Mouse (Mus musculus): Measurements from ENCODE around the gene Nsa2. TPM values are rescaled to one million over a fixed set of nuclear protein-coding genes. Genes with fewer than 3 reads are reported as not detected.
A peak's percentile ranks its signal among the peaks of the same experiment; 100 is the strongest.

The Nsa2 gene
- 30.4 and 30.5 TPM in 2 replicates for polyA plus RNA-seq (2015; fragmentation: Nextera tagmentation; extraction: Ambion mirVana)

- no peaks in the 10 kb centered on the region for H3K9me3 ChIP-seq (ENCODE audit: low read length)
- H3K9ac ChIP-seq (replicated peaks) = peak within 1 kb of the TSS; percentile 95
- H3K4me2 ChIP-seq (ENCODE audit: low read depth, low read length) = peak within 1 kb of the TSS; percentile 72
- ATAC-seq (peak; percentile 99), DNase-seq (peak; percentile 90)
- peak within 1 kb of the TSS; percentile 96 for H3K4me3 ChIP-seq (ENCODE audit: low read depth, low read length)
- peak within 1 kb of the TSS; percentile 96 for H3K27ac ChIP-seq (ENCODE audit: low read depth)
- H3K36me3 ChIP-seq (replicated peaks; ENCODE audit: insufficient read depth, low read length) = peaks cover 15% of the 10 kb centered on the region
- H3K4me1 ChIP-seq (ENCODE audit: insufficient read depth) = peaks cover 6% of the 10 kb centered on the region
- WGBS (ENCODE audit: insufficient replicate concordance) = under 1% methylated on average over 57 of the region's 57 CpGs
- TF ChIP-seq EP300 (IDR thresholded peaks at IDR 0.05; ENCODE audit: low read depth) (peak; percentile 24; the same call in 1 of the 2 replicates), CTCF (IDR thresholded peaks at IDR 0.05; ENCODE audit: low read depth) (no peak)
- no peaks in the 10 kb centered on the region for H3K27me3 ChIP-seq (ENCODE audit: insufficient read depth, low read length)
These were observed at the start of gene Nsa2, which contains the start of gene Gfm2 for GRCm38 (mm10) chr13:97137466-97138400. TSS of gene Nsa2 (minus strand) at chr13:97137937. TSS of gene Gfm2 (plus strand) at chr13:97137937.

- no peaks in the 10 kb centered on the region for H3K27me3 ChIP-seq (ENCODE audit: insufficient read depth, low read length)
- DNase-seq = peak; percentile 10
- H3K36me3 ChIP-seq (replicated peaks; ENCODE audit: insufficient read depth, low read length) = peaks cover 36% of the 10 kb centered on the region; the same call in 1 of the 2 replicates
- WGBS (ENCODE audit: insufficient replicate concordance) = 63% methylated on average over 4 of the region's 4 CpGs
- H3K9ac ChIP-seq (replicated peaks) = no peak overlapping the region
- H3K4me1 ChIP-seq (ENCODE audit: insufficient read depth) = peaks cover 4% of the 10 kb centered on the region; the same call in 1 of the 2 replicates
- no peaks in the 10 kb centered on the region for H3K9me3 ChIP-seq (ENCODE audit: low read length)
- no peak overlapping the region for H3K4me3 ChIP-seq (ENCODE audit: low read depth, low read length)
- no peak for ATAC-seq
- no peak overlapping the region for H3K27ac ChIP-seq (ENCODE audit: low read depth)
- no peak for TF ChIP-seq CTCF (IDR thresholded peaks at IDR 0.05; ENCODE audit: low read depth)
- no peak for TF ChIP-seq EP300 (IDR thresholded peaks at IDR 0.05; ENCODE audit: low read depth)
- no peak overlapping the region for H3K4me2 ChIP-seq (ENCODE audit: low read depth, low read length)
These were observed 48.6 kb upstream of the Nsa2 start for GRCm38 (mm10) chr13:97186346-97186745.

- H3K9ac ChIP-seq (replicated peaks) = no peak overlapping the region
- ATAC-seq = no peak
- TF ChIP-seq EP300 (IDR thresholded peaks at IDR 0.05; ENCODE audit: low read depth) (no peak), CTCF (IDR thresholded peaks at IDR 0.05; ENCODE audit: low read depth) (no peak)
- no peak overlapping the region for H3K4me3 ChIP-seq (ENCODE audit: low read depth, low read length)
- WGBS (ENCODE audit: insufficient replicate concordance) = 66% methylated on average over 5 of the region's 5 CpGs
- no peaks in the 10 kb centered on the region for H3K27me3 ChIP-seq (ENCODE audit: insufficient read depth, low read length)
- H3K4me1 ChIP-seq (ENCODE audit: insufficient read depth) = peaks cover 4% of the 10 kb centered on the region; the same call in 1 of the 2 replicates
- no peak for DNase-seq
- H3K27ac ChIP-seq (ENCODE audit: low read depth) = no peak overlapping the region
- H3K4me2 ChIP-seq (ENCODE audit: low read depth, low read length) = no peak overlapping the region
- H3K9me3 ChIP-seq (ENCODE audit: low read length) = no peaks in the 10 kb centered on the region
- peaks cover 46% of the 10 kb centered on the region for H3K36me3 ChIP-seq (replicated peaks; ENCODE audit: insufficient read depth, low read length)
These were observed 46.9 kb upstream of the Nsa2 start for GRCm38 (mm10) chr13:97184656-97185055.

GRCm38 (mm10) chr13:97184168-97184567, 46.4 kb upstream of the Nsa2 start:
- no peak for DNase-seq
- no peak for ATAC-seq
- no peak overlapping the region for H3K27ac ChIP-seq (ENCODE audit: low read depth)
- H3K27me3 ChIP-seq (ENCODE audit: insufficient read depth, low read length) = no peaks in the 10 kb centered on the region
- H3K4me2 ChIP-seq (ENCODE audit: low read depth, low read length) = no peak overlapping the region
- H3K4me3 ChIP-seq (ENCODE audit: low read depth, low read length) = no peak overlapping the region
- TF ChIP-seq EP300 (IDR thresholded peaks at IDR 0.05; ENCODE audit: low read depth) = no peak
- TF ChIP-seq CTCF (IDR thresholded peaks at IDR 0.05; ENCODE audit: low read depth) = no peak
- no peak overlapping the region for H3K9ac ChIP-seq (replicated peaks)
- H3K9me3 ChIP-seq (ENCODE audit: low read length) = no peaks in the 10 kb centered on the region
- 74% methylated on average over 2 of the region's 2 CpGs for WGBS (ENCODE audit: insufficient replicate concordance)
- H3K4me1 ChIP-seq (ENCODE audit: insufficient read depth) = peaks cover 4% of the 10 kb centered on the region; the same call in 1 of the 2 replicates
- peaks cover 50% of the 10 kb centered on the region for H3K36me3 ChIP-seq (replicated peaks; ENCODE audit: insufficient read depth, low read length)

- H3K27ac ChIP-seq (ENCODE audit: low read depth) = no peak overlapping the region
- no peak for ATAC-seq
- 80% methylated on average over 4 of the region's 4 CpGs for WGBS (ENCODE audit: insufficient replicate concordance)
- H3K36me3 ChIP-seq (replicated peaks; ENCODE audit: insufficient read depth, low read length) = peaks cover 52% of the 10 kb centered on the region
- DNase-seq = no peak
- H3K4me1 ChIP-seq (ENCODE audit: insufficient read depth) = peaks cover 4% of the 10 kb centered on the region; the same call in 1 of the 2 replicates
- H3K9me3 ChIP-seq (ENCODE audit: low read length) = no peaks in the 10 kb centered on the region
- H3K4me3 ChIP-seq (ENCODE audit: low read depth, low read length) = no peak overlapping the region
- no peaks in the 10 kb centered on the region for H3K27me3 ChIP-seq (ENCODE audit: insufficient read depth, low read length)
- no peak overlapping the region for H3K4me2 ChIP-seq (ENCODE audit: low read depth, low read length)
- H3K9ac ChIP-seq (replicated peaks) = no peak overlapping the region
- TF ChIP-seq EP300 (IDR thresholded peaks at IDR 0.05; ENCODE audit: low read depth) = no peak
- no peak for TF ChIP-seq CTCF (IDR thresholded peaks at IDR 0.05; ENCODE audit: low read depth)
These were observed 45.1 kb upstream of the Nsa2 start for GRCm38 (mm10) chr13:97182821-97183220.

- H3K27ac ChIP-seq (ENCODE audit: low read depth) = no peak overlapping the region
- DNase-seq = no peak
- no peaks in the 10 kb centered on the region for H3K9me3 ChIP-seq (ENCODE audit: low read length)
- H3K27me3 ChIP-seq (ENCODE audit: insufficient read depth, low read length) = no peaks in the 10 kb centered on the region
- no peak for TF ChIP-seq EP300 (IDR thresholded peaks at IDR 0.05; ENCODE audit: low read depth)
- no peak for TF ChIP-seq CTCF (IDR thresholded peaks at IDR 0.05; ENCODE audit: low read depth)
- peaks cover 64% of the 10 kb centered on the region for H3K36me3 ChIP-seq (replicated peaks; ENCODE audit: insufficient read depth, low read length)
- no peak for ATAC-seq
- no peak overlapping the region for H3K9ac ChIP-seq (replicated peaks)
- 82% methylated on average over 6 of the region's 6 CpGs for WGBS (ENCODE audit: insufficient replicate concordance)
- H3K4me2 ChIP-seq (ENCODE audit: low read depth, low read length) = no peak overlapping the region
- H3K4me1 ChIP-seq (ENCODE audit: insufficient read depth) = no peaks in the 10 kb centered on the region
- H3K4me3 ChIP-seq (ENCODE audit: low read depth, low read length) = no peak overlapping the region
These were observed 42.5 kb upstream of the Nsa2 start for GRCm38 (mm10) chr13:97180113-97180828.

All from liver, postnatal 0 days (tissue).